Mouse (Mus musculus) small intestine, adult 2 months (tissue): ENCODE data around the gene Colq. TPM values are rescaled to one million over a fixed set of nuclear protein-coding genes. Genes with fewer than 3 reads are reported as not detected.

Source experiments
- H3K27ac ChIP-seq: fragments of 200-500 bp; 2 replicates; pipeline ENCODE4 v1.5.1; 2012; ENCODE audit warnings: low read depth, low read length, control low read depth, inconsistent platforms; ENCODE audit not compliant: insufficient read depth
- H3K27me3 ChIP-seq: fragments of 200-500 bp; 2 replicates; pipeline ENCODE4 v1.6.1; 2012; ENCODE audit warnings: mild to moderate bottlenecking, moderate library complexity, low read length, inconsistent platforms; ENCODE audit not compliant: control insufficient read depth, insufficient read depth
- H3K36me3 ChIP-seq: fragments of 200-500 bp; 2 replicates; pipeline ENCODE4 v1.6.1; 2012; ENCODE audit warnings: mild to moderate bottlenecking, low read length, control low read depth, inconsistent platforms; ENCODE audit not compliant: control insufficient read depth, insufficient read depth
- H3K4me1 ChIP-seq: fragments of 200-500 bp; 2 replicates; pipeline ENCODE4 v1.6.1; 2012; ENCODE audit warnings: low read length, inconsistent platforms, mixed read lengths; ENCODE audit not compliant: control insufficient read depth, insufficient read depth, insufficient read length
- H3K4me3 ChIP-seq: fragments of 200-500 bp; 2 replicates; pipeline ENCODE4 v1.5.1; 2012; ENCODE audit warnings: low read depth, mild to moderate bottlenecking, control low read depth, inconsistent platforms, low read length, moderate library complexity
- CTCF ChIP-seq: fragments of 200-500 bp; IDR thresholded peaks from 2 replicates; pipeline ENCODE4 v1.5.1; 2012; ENCODE audit warnings: low read depth, mild to moderate bottlenecking, control low read depth, inconsistent platforms, low read length, moderate library complexity, mixed read lengths; ENCODE audit not compliant: insufficient replicate concordance, insufficient read length; ENCODE audit errors: extremely low read depth
- POLR2A ChIP-seq: fragments of 200-500 bp; IDR thresholded peaks from 2 replicates; pipeline ENCODE4 v1.6.1; 2012; ENCODE audit warnings: low read depth, mild to moderate bottlenecking, control low read depth, inconsistent platforms, low read length, moderate library complexity
- WGBS: fragments of 180-500 bp; shearing (Covaris S2); methylation state at CpG from one replicate; pipeline ENCODE4 v1.1.7; 2018; 5-methylcytosine and 5-hydroxymethylcytosine counted together
- polyA plus RNA-seq: library from polyadenylated mRNA; depleted of rRNA; stranded (reverse); fragments of >200 nt; gene quantifications from 2 replicates; pipeline ENCODE4 v1.2.3, GENCODE M21; 2012

Colq gene
- polyA plus RNA-seq, 1 experiment: 0.77 TPM

GRCm38 (mm10) chr14:31525040-31525810 lies 65.9 kb downstream of the Colq start:
- H3K27ac ChIP-seq: no peak overlapping the region
- TF ChIP-seq POLR2A: no peak

GRCm38 (mm10) chr14:31521318-31521717 lies 69.8 kb downstream of the Colq start:
- TF ChIP-seq POLR2A (no peak), CTCF (no peak)
- Histone ChIP-seq H3K4me1 (no peaks in the 10 kb centered on the region; the same call in 1 of the 2 replicates), H3K4me3 (no peak overlapping the region), H3K36me3 (no peaks in the 10 kb centered on the region), H3K27ac (no peak overlapping the region), H3K27me3 (no peaks in the 10 kb centered on the region)
- 58% methylated on average over 2 of the region's 2 CpGs for WGBS

More at GRCm38 (mm10) chr14:31525040-31525810, 65.9 kb downstream of the Colq start:
- Histone ChIP-seq H3K4me1 (no peaks in the 10 kb centered on the region), H3K4me3 (no peak overlapping the region), H3K36me3 (no peaks in the 10 kb centered on the region), H3K27me3 (no peaks in the 10 kb centered on the region)
- 71% methylated on average over 7 of the region's 7 CpGs for WGBS

- peak; percentile 32; the same call in 1 of the 2 replicates for TF ChIP-seq CTCF
- TF ChIP-seq POLR2A: no peak
- WGBS: 11% methylated on average over 3 of the region's 3 CpGs
- no peaks in the 10 kb centered on the region; the same call in 1 of the 2 replicates for H3K4me1 ChIP-seq
- no peak overlapping the region for H3K27ac ChIP-seq
- H3K36me3 ChIP-seq: no peaks in the 10 kb centered on the region
- H3K4me3 ChIP-seq: no peak overlapping the region
- H3K27me3 ChIP-seq: no peaks in the 10 kb centered on the region
Measured at GRCm38 (mm10) chr14:31519165-31519564, 72.0 kb downstream of the Colq start.

- Histone ChIP-seq H3K4me1 (no peaks in the 10 kb centered on the region; the same call in 1 of the 2 replicates), H3K27me3 (no peaks in the 10 kb centered on the region), H3K4me3 (no peak overlapping the region), H3K27ac (no peak overlapping the region), H3K36me3 (no peaks in the 10 kb centered on the region)
- TF ChIP-seq CTCF: no peak
- no peak for TF ChIP-seq POLR2A
- 76% methylated on average over 2 of the region's 2 CpGs for WGBS
Measured at GRCm38 (mm10) chr14:31515895-31516294, 75.2 kb downstream of the Colq start.

GRCm38 (mm10) chr14:31510322-31510721 lies 80.8 kb downstream of the Colq start:
- TF ChIP-seq CTCF (no peak), POLR2A (no peak)
- peaks cover 33% of the 10 kb centered on the region for H3K36me3 ChIP-seq
- no peaks in the 10 kb centered on the region for H3K4me1 ChIP-seq
- H3K27ac ChIP-seq: no peak overlapping the region
- WGBS: 88% methylated on average over 3 of the region's 3 CpGs
- H3K27me3 ChIP-seq: no peaks in the 10 kb centered on the region
- no peak overlapping the region for H3K4me3 ChIP-seq

GRCm38 (mm10) chr14:31509911-31510310 lies 81.2 kb downstream of the Colq start:
- TF ChIP-seq CTCF: no peak
- TF ChIP-seq POLR2A: no peak
- no peaks in the 10 kb centered on the region for H3K27me3 ChIP-seq
- H3K4me1 ChIP-seq: no peaks in the 10 kb centered on the region
- no peak overlapping the region for H3K27ac ChIP-seq
- peaks cover 37% of the 10 kb centered on the region for H3K36me3 ChIP-seq
- WGBS: 94% methylated on average over 2 of the region's 2 CpGs
- no peak overlapping the region for H3K4me3 ChIP-seq

GRCm38 (mm10) chr14:31506456-31506855 lies 84.7 kb downstream of the Colq start:
- H3K4me3 ChIP-seq: no peak overlapping the region
- H3K36me3 ChIP-seq: peaks cover 63% of the 10 kb centered on the region
- TF ChIP-seq CTCF (no peak), POLR2A (no peak)
- H3K27ac ChIP-seq: no peak overlapping the region
- H3K4me1 ChIP-seq: no peaks in the 10 kb centered on the region
- 91% methylated on average over 6 of the region's 6 CpGs for WGBS
- H3K27me3 ChIP-seq: no peaks in the 10 kb centered on the region

- TF ChIP-seq CTCF (no peak), POLR2A (no peak)
- Histone ChIP-seq H3K27ac (no peak overlapping the region), H3K27me3 (no peaks in the 10 kb centered on the region), H3K4me1 (no peaks in the 10 kb centered on the region), H3K4me3 (no peak overlapping the region), H3K36me3 (peaks cover 62% of the 10 kb centered on the region)
- whole genome bisulfite sequencing: 85% methylated on average over 13 of the region's 13 CpGs
Measured at GRCm38 (mm10) chr14:31503406-31503805, 87.7 kb downstream of the Colq start.
